Mouse (Mus musculus) neutrophil, adult 5-6 weeks (primary cell): ENCODE data around the gene Sox15. TPM values are rescaled to one million over a fixed set of nuclear protein-coding genes. Genes with fewer than 3 reads are reported as not detected.
A peak's percentile ranks its signal among the peaks of the same experiment; 100 is the strongest.

Experiments
- ATAC-seq: fragments of 151-379, 151-347 bp; 2 replicates; pipeline ENCODE4 v1.8.0; 2017; ENCODE audit warnings: mild to moderate bottlenecking, moderate TSS enrichment; ENCODE audit not compliant: insufficient number of reproducible peaks, poor library complexity, low FRiP score, severe bottlenecking; ENCODE audit errors: extremely low read depth
- total RNA-seq: library from RNA; stranded (forward); fragments of 200-1000 nt; gene quantifications from 2 replicates; pipeline ENCODE4 v1.2.3, GENCODE M21; 2017

The Sox15 gene
- total RNA-seq, 1 experiment from 2014 or later, result 2.1 TPM

DNA sequence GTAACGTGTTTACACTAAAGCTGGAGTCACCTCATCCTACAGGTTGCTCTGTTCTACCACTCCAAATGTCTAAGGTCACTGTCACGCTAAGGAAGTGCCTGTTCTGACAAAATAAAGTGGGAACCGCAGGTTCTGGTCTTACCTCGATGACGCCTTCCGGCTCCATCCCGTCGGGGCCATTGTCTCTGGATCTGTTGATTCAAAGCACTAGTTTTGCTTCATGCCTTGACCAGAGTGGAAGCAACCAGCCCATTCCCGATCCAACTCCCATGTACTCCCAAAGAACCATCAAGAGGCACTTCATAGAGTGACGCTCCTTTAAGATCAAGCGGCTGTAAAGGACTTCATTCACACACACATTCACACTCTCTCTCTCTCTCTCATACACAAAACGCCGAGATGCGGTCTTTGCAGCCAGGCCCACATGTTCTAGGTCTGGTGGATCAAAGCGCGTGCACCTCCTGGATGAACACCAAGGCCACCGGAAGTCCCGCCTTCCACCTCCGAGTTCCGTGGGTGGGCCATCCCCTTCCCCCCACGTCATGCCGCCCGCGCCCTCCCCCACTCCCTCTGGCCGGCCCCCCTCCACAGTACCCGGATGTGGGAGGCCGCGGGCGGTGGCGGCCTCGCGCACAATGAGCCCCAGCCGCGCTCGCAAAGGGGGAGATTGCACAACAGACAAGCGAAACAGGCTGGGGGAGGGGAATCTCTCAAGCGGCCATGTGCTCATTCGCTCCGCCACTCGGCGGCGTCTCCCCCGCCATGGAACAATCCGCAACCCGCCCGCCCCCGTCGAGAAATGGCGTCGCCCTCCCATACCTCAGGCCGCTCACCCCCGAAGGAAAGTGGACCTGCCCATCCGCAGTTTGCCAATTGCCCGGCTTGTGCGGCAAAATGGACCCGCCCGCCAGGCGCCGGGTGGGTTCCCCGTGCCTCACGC is 15.9 kb downstream of the Sox15 start:
- ATAC-seq, result peak; percentile 65

DNA sequence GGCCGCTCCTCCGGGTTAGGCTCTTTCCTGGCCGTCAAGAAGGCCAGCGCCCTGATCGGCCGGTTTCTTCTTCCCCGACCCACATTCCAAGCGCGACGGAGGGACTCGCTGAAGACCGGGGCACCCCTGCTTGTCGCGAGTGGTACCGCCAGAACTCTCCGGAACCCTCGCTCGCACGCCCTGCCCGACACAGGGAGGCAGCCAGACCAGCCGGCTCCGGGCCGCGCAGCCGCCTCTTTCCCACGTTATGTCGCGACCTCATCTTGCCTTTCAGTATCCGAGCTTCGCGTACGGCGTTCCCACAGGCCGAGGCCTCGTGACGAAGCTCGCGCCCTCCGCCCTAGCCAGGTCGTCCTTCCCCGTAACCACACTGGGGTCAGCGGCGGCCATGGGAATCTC is 16.6 kb downstream of the Sox15 start:
- ATAC-seq, result no peak

DNA sequence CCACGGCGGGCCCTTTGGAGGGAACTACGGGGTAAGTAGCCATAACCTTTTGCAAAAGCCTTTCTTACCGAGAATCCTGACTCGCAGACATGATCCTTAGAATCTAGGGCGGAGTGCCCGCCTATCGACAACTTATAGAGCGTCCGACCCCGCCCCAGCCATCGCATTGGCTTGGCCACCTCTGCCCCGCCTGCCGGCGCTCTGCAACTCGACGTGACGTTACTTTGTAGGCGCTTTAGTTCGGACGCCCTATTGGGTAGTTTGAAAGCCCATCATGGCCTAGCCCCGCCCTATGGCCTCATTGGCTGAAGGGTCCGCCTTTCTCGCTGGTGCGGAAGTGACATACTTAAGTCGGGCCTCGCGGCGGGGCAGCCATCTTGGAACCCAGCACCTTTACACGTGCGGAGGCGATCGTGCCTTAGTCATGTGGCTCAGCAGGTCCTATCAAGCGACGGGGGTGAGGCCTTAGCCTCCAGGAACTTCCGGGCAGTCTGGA is 17.1 kb downstream of the Sox15 start, which contains the start of gene Eif4a1:
Eif4a1 (minus strand) TSS at position 213 of the 496 bp plus-strand sequence.
- ATAC-seq, result peak; percentile 88

DNA sequence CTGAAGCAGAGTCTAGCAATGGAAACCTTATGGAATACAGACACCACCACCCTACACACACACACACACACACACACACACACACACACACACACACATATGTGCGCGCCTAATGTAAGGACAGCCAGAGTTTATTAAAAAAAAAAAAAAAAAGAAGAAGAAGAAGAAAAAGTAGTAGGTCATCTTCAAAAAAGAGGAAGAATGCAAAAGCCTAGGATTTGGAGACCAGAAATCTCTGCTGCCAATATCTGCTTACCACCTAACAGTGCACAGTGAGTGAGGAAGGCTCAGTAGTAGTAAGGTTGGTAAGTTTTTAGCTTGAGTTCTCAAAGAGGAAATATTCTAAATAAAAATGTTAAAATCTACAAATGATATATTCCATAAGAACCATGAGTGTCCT is 24.0 kb downstream of the Sox15 start:
- no peak for ATAC-seq

DNA sequence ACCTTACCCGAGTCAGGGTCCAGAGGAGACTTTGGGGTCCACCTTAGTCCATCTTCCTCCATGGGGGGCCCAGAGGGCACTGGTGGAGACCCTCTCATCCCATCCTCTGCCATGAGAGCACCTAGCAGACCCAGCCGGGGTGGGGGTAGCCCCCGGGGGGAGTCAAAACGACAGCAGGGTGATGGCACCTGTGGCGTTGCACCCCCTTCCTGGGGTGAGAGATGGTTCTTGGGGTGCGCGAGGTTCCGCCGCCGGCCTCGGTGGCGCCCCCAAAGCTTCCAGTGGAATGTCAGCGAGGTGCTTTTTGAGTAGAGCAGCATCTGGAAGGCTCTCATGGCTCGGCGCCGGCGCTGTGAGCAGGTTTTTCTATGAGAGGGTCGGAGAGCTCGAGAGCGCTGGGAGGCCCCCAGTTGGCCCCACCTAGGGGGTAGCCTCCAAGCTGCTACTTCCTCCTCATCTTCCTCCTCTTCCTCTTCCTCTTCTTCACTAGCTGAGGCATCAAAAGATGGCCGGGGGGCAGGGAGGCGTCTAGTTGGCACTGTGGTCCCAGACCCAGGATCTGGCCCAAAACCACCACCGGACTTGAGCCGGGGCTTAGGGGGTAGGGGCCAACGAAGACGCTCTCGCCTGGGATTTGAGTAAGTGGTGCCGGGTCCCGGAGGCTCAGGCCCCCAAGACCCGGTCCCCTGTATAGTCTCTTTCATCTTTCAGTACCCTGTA is 25.2 kb downstream of the Sox15 start:
- no peak for ATAC-seq

DNA sequence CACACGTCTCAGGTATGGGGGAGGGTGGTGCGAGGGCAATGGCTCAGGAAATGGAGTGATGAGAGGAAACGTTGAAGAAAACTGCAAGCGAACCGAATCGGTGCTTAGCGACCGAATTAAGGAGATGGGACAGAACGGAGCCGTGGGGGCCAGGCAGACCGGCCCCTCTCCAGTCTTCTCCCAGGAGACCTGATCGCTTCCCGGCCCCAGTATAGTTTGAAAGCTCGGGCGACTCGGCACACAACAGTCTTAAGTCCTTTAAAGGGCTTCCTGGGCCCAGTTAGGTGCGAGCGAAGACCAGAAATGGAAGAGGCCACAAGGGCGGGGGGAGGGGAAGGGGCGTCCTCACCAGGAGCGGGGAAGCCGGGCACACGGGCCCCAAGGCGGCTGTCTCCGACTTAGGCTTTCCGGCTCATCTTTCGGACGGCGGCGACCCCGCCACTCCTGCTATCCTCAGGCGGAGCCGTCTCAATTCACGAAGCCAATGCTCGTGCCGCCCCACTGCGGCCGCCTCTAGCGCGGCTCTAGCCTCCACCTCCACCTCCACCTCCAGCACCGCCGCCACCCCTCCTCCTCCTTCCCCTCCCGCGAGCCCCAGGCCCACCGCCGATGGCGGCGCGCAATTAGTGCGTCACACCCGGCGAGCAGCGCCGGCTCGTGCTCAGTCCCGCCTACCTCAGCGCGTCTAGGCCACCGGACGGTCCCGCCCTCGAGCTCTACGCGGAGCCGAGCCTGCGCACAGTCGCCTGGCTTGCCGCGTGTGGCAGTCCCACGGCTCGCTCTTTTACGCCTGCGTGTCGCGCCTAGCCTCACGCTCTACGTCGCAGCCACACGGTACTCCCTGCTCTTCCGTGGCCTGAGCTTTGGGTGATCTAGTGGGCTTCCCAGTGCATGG is 26.4 kb downstream of the Sox15 start, which contains the start of gene Senp3:
Senp3 (minus strand) TSS at position 771 of the 895 bp plus-strand sequence.
- ATAC-seq, result peak; percentile 84

DNA sequence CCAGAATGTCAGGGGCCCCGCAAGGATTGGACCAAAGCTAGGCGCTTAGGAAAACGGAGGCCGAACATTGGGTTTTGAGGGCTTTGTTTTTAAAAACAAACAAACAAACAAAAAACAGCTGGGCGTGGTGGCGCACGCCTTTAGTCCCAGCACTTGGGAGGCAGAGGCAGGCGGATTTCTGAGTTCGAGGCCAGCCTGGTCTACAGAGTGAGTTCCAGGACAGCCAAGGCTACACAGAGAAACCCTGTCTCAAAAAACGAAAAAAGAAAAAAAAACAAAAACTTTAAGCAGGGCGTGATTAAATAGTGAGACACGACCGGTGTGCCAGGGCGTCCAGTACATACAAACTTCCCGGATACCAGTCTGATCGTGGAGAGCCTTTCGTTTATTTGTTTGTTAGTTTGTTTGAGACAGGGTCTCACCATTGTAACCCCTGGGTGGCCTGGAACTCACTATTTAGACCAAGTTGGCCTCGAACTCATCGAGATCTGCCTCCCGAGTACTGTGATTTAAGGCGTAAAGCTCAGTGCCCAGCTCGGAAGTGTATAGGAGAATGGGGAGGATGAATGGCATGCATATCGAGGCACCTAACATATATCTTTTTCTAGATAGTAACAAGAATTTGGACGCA is 27.2 kb downstream of the Sox15 start:
- ATAC-seq, result no peak

DNA sequence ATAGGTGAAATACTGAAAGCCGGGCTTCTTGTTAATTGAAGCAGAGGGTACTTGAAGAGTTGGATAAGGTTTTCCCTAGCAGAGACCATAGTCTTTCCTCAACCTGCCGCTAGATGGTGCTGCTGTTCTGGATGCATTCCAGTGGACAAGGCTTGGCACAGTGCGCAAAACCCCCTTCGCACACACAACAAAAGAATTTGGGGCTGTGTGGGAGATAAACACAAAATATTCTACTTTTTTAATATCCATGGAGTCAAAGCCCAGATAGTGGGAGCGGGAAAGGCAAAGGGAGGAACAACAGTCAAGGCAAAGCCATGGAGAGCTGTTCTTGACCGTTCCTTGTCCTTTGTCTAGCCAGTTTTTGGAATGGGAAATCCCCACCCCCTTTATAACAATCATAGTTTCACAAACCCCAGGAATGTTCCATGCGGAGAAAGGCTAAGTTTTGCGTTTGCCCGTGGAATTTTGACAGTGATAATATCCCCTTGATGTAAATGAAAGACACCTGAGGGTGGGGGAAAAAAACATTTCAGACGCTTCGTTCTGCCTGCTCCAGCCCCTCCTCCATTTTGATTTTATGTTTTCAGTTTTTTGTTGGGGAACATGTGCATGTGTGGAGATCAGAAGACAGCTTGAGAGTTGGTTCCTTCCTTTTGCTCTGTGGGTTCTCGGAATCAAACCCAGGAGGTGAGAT is 27.9 kb downstream of the Sox15 start:
- peak; percentile 66; the same call in 1 of the 2 replicates for ATAC-seq

DNA sequence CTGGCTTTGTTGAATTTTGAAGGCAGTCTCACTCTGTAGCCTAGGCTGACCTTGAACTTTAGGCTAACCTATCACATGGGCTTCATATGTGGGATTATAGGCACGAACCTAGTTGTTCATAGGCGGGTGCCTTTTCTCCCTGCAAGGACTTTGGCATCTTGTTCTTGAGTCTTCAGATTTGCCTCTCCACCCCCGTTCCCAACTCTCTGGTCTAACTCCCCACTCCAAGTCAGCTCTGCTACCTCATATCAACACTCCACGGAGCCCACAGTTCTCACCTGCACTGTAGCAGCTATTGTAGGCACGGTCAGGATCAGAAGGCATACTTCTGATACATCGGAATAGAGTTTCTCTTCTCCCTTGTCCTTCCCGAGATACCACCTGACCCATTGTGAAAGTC is 28.5 kb downstream of the Sox15 start:
- no peak for ATAC-seq

DNA sequence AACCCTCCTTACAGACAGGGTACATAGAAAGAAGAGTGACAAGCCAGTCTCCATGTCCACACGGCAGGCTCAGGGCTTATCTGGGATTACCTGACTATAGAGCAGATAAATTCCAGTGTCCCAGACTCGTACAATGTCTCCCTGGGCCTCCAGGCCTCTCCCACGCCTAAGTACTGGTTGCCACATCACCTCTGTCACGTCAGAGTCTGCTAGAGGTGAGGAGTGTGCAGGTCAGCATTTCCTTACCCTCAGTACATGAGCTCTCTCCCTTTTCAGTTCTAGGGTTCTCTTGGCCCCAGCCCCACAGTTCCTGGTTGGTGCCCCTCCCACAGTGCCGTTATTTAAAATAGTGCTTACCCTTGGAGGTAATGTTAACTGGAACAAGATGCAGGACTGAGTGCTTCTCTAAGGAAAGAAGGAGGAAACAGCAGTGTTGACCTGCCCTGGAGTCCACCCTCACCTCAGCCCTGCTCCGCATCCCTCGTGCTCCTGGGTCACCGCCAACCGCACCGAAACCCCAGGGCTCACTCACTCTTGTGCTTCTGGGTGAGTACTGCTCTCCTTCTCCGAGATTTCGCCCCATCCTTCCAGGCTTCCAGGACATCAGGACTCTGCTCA is 29.1 kb downstream of the Sox15 start:
- ATAC-seq, result no peak

DNA sequence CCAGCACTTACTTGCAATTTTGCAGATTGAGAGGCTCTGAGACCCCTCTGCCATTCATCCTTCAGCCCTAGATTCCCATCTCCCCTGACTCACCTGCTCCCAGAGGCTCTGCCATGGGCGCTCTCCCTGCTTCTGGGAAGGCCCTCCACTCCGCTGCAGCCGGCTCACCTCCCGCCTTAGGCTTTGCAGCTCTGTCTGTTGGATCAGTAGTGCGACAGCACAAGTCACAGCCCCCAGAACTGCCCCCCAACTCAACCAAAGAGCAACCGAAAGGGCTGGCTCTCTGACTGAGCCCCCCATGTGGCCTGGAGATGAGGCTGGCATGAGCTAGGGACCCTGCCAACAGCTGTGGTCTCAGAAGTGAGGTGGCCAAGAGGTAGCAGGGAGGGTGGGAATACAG is 29.8 kb downstream of the Sox15 start:
- no peak for ATAC-seq

DNA sequence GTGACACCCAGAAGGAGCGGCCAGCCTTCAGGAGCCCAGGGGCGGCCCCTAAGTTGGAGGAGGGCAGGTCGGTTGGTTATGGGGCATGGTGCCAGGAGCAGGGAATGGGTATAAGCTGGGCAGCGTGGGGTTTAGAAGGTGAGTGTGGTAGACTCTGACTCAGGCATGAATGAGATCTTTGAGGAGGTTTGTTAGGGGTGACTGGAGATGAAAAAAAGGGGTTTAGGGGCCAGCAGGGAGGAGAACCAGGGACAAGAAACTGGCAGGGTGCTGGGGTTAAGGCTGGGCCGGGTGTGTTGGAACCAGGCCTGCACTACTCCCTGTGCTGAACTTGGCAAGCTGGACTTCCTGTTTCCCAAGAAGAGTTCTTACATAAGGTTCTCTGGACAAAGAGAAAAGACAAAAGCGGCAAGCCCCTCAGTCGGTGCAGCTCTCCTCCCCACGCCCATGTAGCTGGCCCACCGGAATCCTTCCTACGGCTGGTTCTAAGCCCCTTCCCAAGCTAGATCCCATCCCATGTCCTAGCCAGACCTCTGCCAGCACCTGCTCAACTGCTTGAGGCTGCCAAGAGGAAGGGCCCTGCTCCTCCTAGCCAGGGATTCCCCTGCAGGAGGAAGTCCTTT is 30.5 kb downstream of the Sox15 start, which contains the start of gene Tnfsf13:
Tnfsf13 (minus strand) TSS at position 259 of the 623 bp plus-strand sequence.
- ATAC-seq, result no peak

DNA sequence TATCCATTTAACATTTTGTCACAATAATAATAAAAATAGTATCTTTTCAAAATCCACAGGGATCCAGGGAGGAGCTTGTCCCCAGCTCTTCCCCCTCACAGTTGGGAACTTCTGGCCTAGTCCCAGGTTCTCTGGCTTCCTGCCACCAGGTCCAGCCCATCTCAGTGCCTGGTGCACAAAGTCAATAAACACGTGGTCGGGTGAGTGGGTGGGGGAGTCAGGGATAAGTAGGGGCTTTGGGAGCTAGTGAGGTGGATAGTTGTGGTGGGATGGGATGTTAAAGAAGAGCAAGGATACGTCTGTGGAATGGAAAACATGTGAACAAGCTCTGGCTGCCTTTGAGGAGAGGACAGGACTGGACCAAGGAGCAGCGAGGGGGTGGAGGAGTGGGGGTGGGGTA is 31.3 kb downstream of the Sox15 start:
- no peak for ATAC-seq

DNA sequence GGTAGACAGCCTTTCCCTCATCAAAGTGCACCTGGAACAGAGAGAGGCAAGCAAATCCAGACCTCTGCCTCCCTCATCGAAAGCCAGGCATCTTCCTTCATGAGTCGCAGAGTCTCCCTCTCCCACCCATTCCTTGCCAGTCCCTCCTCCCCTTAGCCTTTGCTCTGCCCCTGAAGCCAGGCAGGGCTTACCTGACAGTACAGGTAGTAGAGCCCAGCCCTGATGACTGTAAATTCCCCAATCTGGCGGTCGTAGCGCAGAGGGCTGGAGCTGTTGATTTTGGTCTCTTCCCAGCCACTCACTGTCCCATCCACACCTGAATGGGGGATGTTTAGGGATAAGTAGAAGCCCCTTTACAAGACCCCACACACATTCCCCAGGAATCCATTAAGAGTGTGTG is 31.9 kb downstream of the Sox15 start:
- ATAC-seq, result no peak

DNA sequence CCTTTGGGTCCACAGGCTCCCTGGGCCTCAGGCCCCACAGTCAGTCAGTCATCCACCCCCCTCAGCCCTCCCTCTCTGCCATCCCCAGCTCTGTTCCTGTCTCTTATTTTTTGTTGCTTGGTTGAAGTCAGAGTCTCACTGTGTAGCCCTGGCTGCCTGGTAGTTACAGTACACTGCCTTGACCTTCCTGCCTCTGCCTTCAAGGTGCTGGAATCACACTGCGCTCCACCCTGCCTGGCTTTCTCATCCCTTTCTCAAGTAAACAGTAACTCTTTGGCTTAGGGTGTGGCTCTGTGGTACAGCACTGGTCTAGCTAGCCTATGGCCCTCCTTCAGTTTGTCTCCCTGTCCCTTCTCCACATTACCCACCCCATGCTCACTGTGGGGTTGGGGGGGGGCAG is 34.8 kb downstream of the Sox15 start:
- ATAC-seq, result no peak

DNA sequence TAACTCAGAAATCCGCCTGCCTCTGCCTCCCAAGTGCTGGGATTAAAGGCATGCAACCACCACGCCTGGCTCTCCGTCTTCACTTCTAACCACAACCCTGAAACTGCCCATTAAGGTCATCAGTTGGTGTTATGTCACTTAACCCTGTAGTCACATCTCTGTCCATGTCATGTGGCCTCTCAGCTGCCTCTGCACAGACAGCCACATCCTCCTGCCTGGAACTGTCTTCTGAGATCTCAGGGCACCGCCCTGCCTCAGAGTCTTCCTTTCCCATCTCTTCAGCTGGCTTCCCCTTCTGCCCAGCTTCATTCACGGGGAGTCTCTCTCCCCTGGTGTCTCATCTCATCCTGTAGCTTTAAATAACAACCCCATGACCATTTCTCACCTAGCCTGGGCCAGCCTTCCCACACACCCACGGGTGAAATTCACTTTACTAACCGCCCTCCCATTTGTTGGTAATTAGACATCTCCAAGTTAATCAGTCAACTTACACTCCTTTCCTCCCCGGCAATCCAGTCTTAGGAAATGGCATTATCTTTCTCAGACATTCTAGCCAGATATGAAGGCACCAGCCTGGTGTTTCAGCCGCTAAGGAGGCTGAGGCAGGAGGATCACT is 37.2 kb downstream of the Sox15 start:
- no peak for ATAC-seq

DNA sequence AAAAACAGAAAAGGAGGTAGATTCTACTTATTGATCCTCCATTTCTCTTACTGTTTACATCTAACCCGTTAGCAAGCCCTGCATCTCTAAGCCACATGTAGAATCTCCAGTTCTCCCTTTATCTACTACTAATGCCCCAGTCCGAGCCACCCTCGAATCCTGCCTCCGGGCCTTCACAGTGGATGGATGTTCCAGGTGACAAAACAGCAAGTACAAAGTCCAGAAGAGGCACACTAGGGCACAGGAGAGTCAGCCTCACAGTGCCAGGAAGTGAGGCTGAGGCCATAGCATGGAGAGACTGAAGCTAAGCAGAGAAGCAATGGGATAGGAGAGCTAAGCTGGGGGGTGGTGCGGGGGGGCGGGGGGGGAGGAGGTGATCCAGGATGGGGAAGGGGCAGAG is 37.7 kb downstream of the Sox15 start:
- no peak for ATAC-seq
